28 mouse cellular contexts compared by ENCODE assay signal in genomic region chr10:63438736-63439262, GRCm38 (mm10). TPM values are rescaled to one million over a fixed set of nuclear protein-coding genes. Genes with fewer than 3 reads are reported as not detected.
"Had no signal": no experiment of that assay in that cellular context is flagged by ENCODE, and none has a peak within 500 bp of the region (broad histone marks: within the 10 kb centered on the region; RNA-seq: fewer than 3 reads in every experiment).

No protein-coding gene starts in this region.

- H3K27me3 ChIP-seq: limb, embryonic 12.5 days; limb, embryonic 15.5 days had no signal

- DNase-seq: kidney, adult 18-20 months; kidney, adult 9 months; kidney, postnatal 14 days; kidney, postnatal 4 days; left cerebral cortex, postnatal 4 days; lung, adult 2 months; lung, postnatal 4 days; thymus, adult 18-20 months; thymus, postnatal 36 days had no signal

- H3K4me2 ChIP-seq: limb, embryonic 12.5 days; limb, embryonic 15.5 days; liver, embryonic 11.5 days; midbrain, embryonic 12.5 days had no signal

- H3K27ac ChIP-seq: limb, embryonic 12.5 days; limb, embryonic 15.5 days; midbrain, embryonic 12.5 days had no signal

- H3K4me1 ChIP-seq: limb, embryonic 12.5 days; limb, embryonic 15.5 days; midbrain, embryonic 12.5 days had no signal

- ATAC-seq: midbrain, embryonic 16.5 days had no signal

- H3K9me3 ChIP-seq: limb, embryonic 12.5 days; limb, embryonic 15.5 days; midbrain, embryonic 12.5 days had no signal

- H3K4me3 ChIP-seq: limb, embryonic 12.5 days; limb, embryonic 15.5 days; midbrain, embryonic 12.5 days had no signal

- H3K9ac ChIP-seq: limb, embryonic 12.5 days; limb, embryonic 15.5 days; midbrain, embryonic 12.5 days had no signal

- H3K36me3 ChIP-seq: limb, embryonic 12.5 days; limb, embryonic 15.5 days; midbrain, embryonic 12.5 days had no signal

RNA-seq across cellular contexts. Expression of gene Ctnna3, which starts 8.9 kb away (rescaled TPM):
- total RNA-seq: megakaryocyte, adult 5-6 weeks had no signal
- polyA plus RNA-seq: midbrain, embryonic 12.5 days had no signal

RNA-seq across cellular contexts. Expression of gene Gm7075, which starts 17.2 kb away (rescaled TPM):
- total RNA-seq: layer of hippocampus, adult 18-20 months; layer of hippocampus, postnatal 14 days; left cerebral cortex, adult 8-10 months; left cerebral cortex, postnatal 14 days; left cerebral cortex, postnatal 4 days; megakaryocyte, adult 5-6 weeks had no signal
- polyA plus RNA-seq: kidney, embryonic 16.5 days; limb, embryonic 12.5 days; limb, embryonic 15.5 days; liver, embryonic 11.5 days; liver, embryonic 16.5 days; lung, adult 2 months; lung, embryonic 16.5 days; midbrain, embryonic 12.5 days; midbrain, embryonic 16.5 days; neural tube, embryonic 11.5 days; neural tube, embryonic 14.5 days; small intestine, adult 2 months; spleen, adult 2 months; stomach, embryonic 16.5 days; testis, adult 2 months had no signal
